ENCODE assay signal across 15 mouse cellular contexts in the genomic region with DNA sequence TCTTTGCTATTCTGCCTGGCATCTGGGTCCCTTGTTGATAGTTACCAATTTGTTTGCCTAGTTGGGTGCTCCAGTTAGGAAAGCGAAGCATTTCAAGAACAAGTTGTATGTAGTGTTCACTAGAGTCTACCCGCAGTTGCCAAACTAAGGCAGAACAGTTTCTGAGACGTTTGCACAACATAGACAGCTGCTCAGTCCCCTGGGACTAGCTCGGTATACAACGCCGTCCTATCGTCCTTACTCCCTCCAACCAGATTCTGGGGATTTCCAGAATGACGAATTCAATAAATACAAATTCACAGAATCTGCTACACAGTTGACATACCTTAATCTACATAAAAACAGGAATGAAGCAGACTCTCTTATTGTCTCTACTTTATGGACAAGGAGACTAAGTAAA.
"Had no signal": no experiment of that assay in that cellular context is flagged by ENCODE, and none has a peak within 500 bp of the region (broad histone marks: within the 10 kb centered on the region; RNA-seq: fewer than 3 reads in every experiment).

No protein-coding gene starts in this region.

- H3K4me3 ChIP-seq: liver, embryonic 15.5 days; midbrain, embryonic 10.5 days; midbrain, embryonic 12.5 days; myocyte; neural tube, embryonic 13.5 days; neural tube, embryonic 15.5 days had no signal

- DNase-seq: lung, adult 18-20 months; lung, embryonic 14.5 days; lung, postnatal 10 days; lung, postnatal 4 days; midbrain, embryonic 14.5 days; right cerebral cortex, postnatal 14 days; thymus, adult 18-20 months; thymus, postnatal 14 days; thymus, postnatal 36 days had no signal

- H3K27ac ChIP-seq: liver, embryonic 15.5 days; midbrain, embryonic 10.5 days; midbrain, embryonic 12.5 days; neural tube, embryonic 13.5 days; neural tube, embryonic 15.5 days had no signal
